Mouse (Mus musculus) CH12.LX (cell line): ENCODE measurements around the gene Smyd4. TPM values are rescaled to one million over a fixed set of nuclear protein-coding genes. Genes with fewer than 3 reads are reported as not detected.

ENCODE experiments used
- DNase-seq: peaks from one replicate; pipeline ENCODE4 v3.0.0-alpha.2; 2013; ENCODE audit errors: extremely low read depth
- H3K27ac ChIP-seq: 2 replicates; pipeline ENCODE4 v1.5.1; 2012; ENCODE audit warnings: low read depth, mild to moderate bottlenecking, control low read depth, moderate library complexity; ENCODE audit not compliant: insufficient read depth
- H3K27me3 ChIP-seq: replicated peaks from 2 replicates; pipeline ENCODE3; 2012; ENCODE audit warnings: inconsistent platforms
- H3K36me3 ChIP-seq, 2 experiments: replicated peaks in 1 of 2; 2 replicates each; pipeline versions ENCODE3 to v1.6.1; 2012; ENCODE audit warnings: inconsistent platforms in 1 of 2, low read length in 1 of 2, mild to moderate bottlenecking in 1 of 2, mixed read lengths in 1 of 2, moderate library complexity in 1 of 2; ENCODE audit not compliant: control insufficient read depth in 1 of 2, insufficient read depth in 1 of 2
- H3K4me1 ChIP-seq, 2 experiments: 2 replicates each; pipeline ENCODE4 v1.6.1; 2012; ENCODE audit warnings: inconsistent platforms in 1 of 2, moderate library complexity in 1 of 2; ENCODE audit not compliant: insufficient read depth in 2 of 2, control insufficient read depth in 1 of 2
- H3K4me2 ChIP-seq: 2 replicates; pipeline ENCODE4 v1.6.1; 2012; ENCODE audit warnings: low read depth, mild to moderate bottlenecking, control low read depth; ENCODE audit not compliant: poor library complexity, insufficient read depth, severe bottlenecking
- H3K4me3 ChIP-seq, 3 experiments: fragments of 150-350 bp in 1 of 3; sonication (generic) in 1 of 3; replicated peaks in 1 of 3; 2 replicates each; pipeline versions ENCODE3 to v1.5.1; 2011 to 2012; ENCODE audit warnings: low read depth in 2 of 3, low read length in 2 of 3, mild to moderate bottlenecking in 2 of 3, moderate library complexity in 2 of 3, control low read depth in 1 of 3, improper control_type of control experiment in 1 of 3, inconsistent platforms in 1 of 3, mixed read lengths in 1 of 3; ENCODE audit not compliant: poor library complexity in 1 of 3
- H3K79me2 ChIP-seq: replicated peaks from 2 replicates; pipeline ENCODE4 v1.6.1; 2012; ENCODE audit warnings: mild to moderate bottlenecking, moderate library complexity; ENCODE audit not compliant: control insufficient read depth, poor library complexity, insufficient read depth, severe bottlenecking; ENCODE audit errors: extremely low read depth
- H3K9ac ChIP-seq: 2 replicates; pipeline ENCODE4 v1.6.1; 2012; ENCODE audit warnings: low read depth, mild to moderate bottlenecking, control low read depth, moderate library complexity; ENCODE audit not compliant: insufficient read depth
- H3K9me3 ChIP-seq: replicated peaks from 2 replicates; pipeline ENCODE3; 2012; ENCODE audit warnings: low read length, inconsistent platforms, mixed read lengths
- BHLHE40 ChIP-seq: IDR thresholded peaks from 2 replicates; pipeline ENCODE4 v1.6.1; 2011; ENCODE audit warnings: mild to moderate bottlenecking, low read depth, low read length, improper control_type of control experiment
- CHD1 ChIP-seq: IDR thresholded peaks from 2 replicates; pipeline ENCODE4 v1.6.1; 2012; ENCODE audit warnings: low read depth, low read length, improper control_type of control experiment, inconsistent platforms
- CHD2 ChIP-seq: IDR thresholded peaks from 2 replicates; pipeline ENCODE4 v1.6.1; 2011; ENCODE audit warnings: low read length, improper control_type of control experiment
- ELF1 ChIP-seq: IDR thresholded peaks from 2 replicates; pipeline ENCODE4 v1.6.1; 2014; ENCODE audit warnings: low read depth, mild to moderate bottlenecking, inconsistent platforms, low read length, improper control_type of control experiment
- EP300 ChIP-seq: IDR thresholded peaks from 2 replicates; pipeline ENCODE4 v1.6.1; 2011; ENCODE audit warnings: low read length, improper control_type of control experiment
- ETS1 ChIP-seq: conservative IDR thresholded peaks from 2 replicates; pipeline ENCODE4 v1.6.1; 2012; ENCODE audit warnings: low read depth, mild to moderate bottlenecking, inconsistent platforms, low read length, improper control_type of control experiment, moderate library complexity
- IRF4 ChIP-seq: IDR thresholded peaks from 2 replicates; pipeline ENCODE4 v1.6.1; 2014; ENCODE audit warnings: low read depth, mild to moderate bottlenecking, inconsistent platforms, low read length, improper control_type of control experiment
- JUN ChIP-seq: IDR thresholded peaks from 2 replicates; pipeline ENCODE4 v1.6.1; 2011; ENCODE audit warnings: low read depth, mild to moderate bottlenecking, low read length, improper control_type of control experiment, moderate library complexity; ENCODE audit not compliant: insufficient read depth
- JUND ChIP-seq: conservative IDR thresholded peaks from 2 replicates; pipeline ENCODE4 v1.6.1; 2011; ENCODE audit warnings: low read depth, low read length, improper control_type of control experiment
- KAT2A ChIP-seq: IDR thresholded peaks from 2 replicates; pipeline ENCODE4 v1.6.1; 2012; ENCODE audit warnings: low read length, improper control_type of control experiment, inconsistent platforms; ENCODE audit not compliant: insufficient replicate concordance
- MAFK ChIP-seq: IDR thresholded peaks from 2 replicates; pipeline ENCODE4 v1.6.1; 2011; ENCODE audit warnings: low read length, improper control_type of control experiment; ENCODE audit not compliant: insufficient replicate concordance
- MAX ChIP-seq: IDR thresholded peaks from 2 replicates; pipeline ENCODE4 v1.6.1; 2011; ENCODE audit warnings: low read length, improper control_type of control experiment
- MXI1 ChIP-seq: IDR thresholded peaks from 2 replicates; pipeline ENCODE4 v1.6.1; 2011; ENCODE audit warnings: mild to moderate bottlenecking, low read depth, low read length, improper control_type of control experiment
- MYC ChIP-seq: IDR thresholded peaks from 2 replicates; pipeline ENCODE4 v1.6.1; 2011; ENCODE audit warnings: low read depth, mild to moderate bottlenecking, improper control_type of control experiment, low read length
- NELFE ChIP-seq: IDR thresholded peaks from 2 replicates; pipeline ENCODE4 v1.6.1; 2011; ENCODE audit warnings: low read depth, low read length, improper control_type of control experiment
- POLR2AphosphoS2 ChIP-seq: IDR thresholded peaks from 2 replicates; pipeline ENCODE4 v1.6.1; 2011; ENCODE audit warnings: low read depth, low read length, improper control_type of control experiment
- RAD21 ChIP-seq: IDR thresholded peaks from 2 replicates; pipeline ENCODE4 v1.6.1; 2011; ENCODE audit warnings: low read depth, mild to moderate bottlenecking, low read length, improper control_type of control experiment, moderate library complexity
- RCOR1 ChIP-seq: conservative IDR thresholded peaks from 2 replicates; pipeline ENCODE4 v1.6.1; 2012; ENCODE audit warnings: low read depth, mild to moderate bottlenecking, inconsistent platforms, low read length, improper control_type of control experiment
- SIN3A ChIP-seq: IDR thresholded peaks from 2 replicates; pipeline ENCODE4 v1.6.1; 2012; ENCODE audit warnings: low read length, improper control_type of control experiment, inconsistent platforms
- TCF12 ChIP-seq: IDR thresholded peaks from 2 replicates; pipeline ENCODE4 v1.6.1; 2014; ENCODE audit warnings: low read depth, mild to moderate bottlenecking, inconsistent platforms, low read length, improper control_type of control experiment
- UBTF ChIP-seq: IDR thresholded peaks from 2 replicates; pipeline ENCODE4 v1.6.1; 2012; ENCODE audit warnings: low read depth, mild to moderate bottlenecking, inconsistent platforms, low read length, improper control_type of control experiment, moderate library complexity
- ZC3H11A ChIP-seq: IDR thresholded peaks from 2 replicates; pipeline ENCODE4 v1.6.1; 2012; ENCODE audit warnings: low read depth, mild to moderate bottlenecking, inconsistent platforms, low read length, improper control_type of control experiment
- ZNF384 ChIP-seq: IDR thresholded peaks from 2 replicates; pipeline ENCODE4 v1.6.1; 2012; ENCODE audit warnings: low read depth, low read length, improper control_type of control experiment, inconsistent platforms
- dilution Hi-C: fragments of 300-500 bp; cut with MboI; formaldehyde crosslinking; loops from 2 replicates; pipeline ENCODE4 v1.14.3; 2020; ENCODE audit warnings: low sequenced_read_pairs; ENCODE audit not compliant: extremely low pct_unique_long_range_greater_than_20kb, extremely low pct_ligation_motif_present
- in situ Hi-C: fragments of 300-500 bp; cut with MboI; formaldehyde crosslinking; loops from 3 replicates; pipeline ENCODE4 v1.14.3; 2019; ENCODE audit warnings: low sequenced_read_pairs, low pct_ligation_motif_present, low pct_unique_long_range_greater_than_20kb, mixed read lengths
- polyA plus RNA-seq: library from polyadenylated mRNA; unstranded; fragments of >175 nt; gene quantifications from 2 replicates; pipeline ENCODE4 v1.2.1, GENCODE M21; 2012; ENCODE audit warnings: low read depth; ENCODE audit not compliant: insufficient read length
- total RNA-seq, 2 experiments: library from RNA; depleted of rRNA; stranded (reverse); fragments of 300-350 nt in 1 of 2; fragments of >200 nt in 1 of 2; gene quantifications; 2 replicates each; pipeline ENCODE4 v1.2.3; 2012 to 2014

Gene Smyd4
- total and polyA plus RNA-seq, 3 experiments: 11.8 to 15.4 (median 13.9) TPM

- dilution Hi-C loops (no loop called here), in situ Hi-C loops (no loop called here)
- H3K4me1 ChIP-seq: peaks cover 14 to 45% of the 10 kb centered on the region in 2 experiments
- peak; percentile 52 for DNase-seq
- H3K79me2 ChIP-seq: peaks cover 75% of the 10 kb centered on the region
- no peak overlapping the region; the same call in 1 of the 2 replicates for H3K4me2 ChIP-seq
- H3K27ac ChIP-seq: no peak overlapping the region
- no peak overlapping the region for H3K4me3 ChIP-seq
- no peak for TF ChIP-seq KAT2A
- peak; percentile 99 for TF ChIP-seq ZNF384
- TF ChIP-seq IRF4: no peak
- no peak for TF ChIP-seq CHD1
- TF ChIP-seq TCF12: no peak
- peak; percentile 30; the same call in 1 of the 2 replicates for TF ChIP-seq ELF1
- TF ChIP-seq EP300: peak; percentile 60; the same call in 1 of the 2 replicates
- peak; percentile 41; the same call in 1 of the 2 replicates for TF ChIP-seq JUND
- no peaks in the 10 kb centered on the region for H3K27me3 ChIP-seq
- H3K9me3 ChIP-seq: no peaks in the 10 kb centered on the region
- H3K9ac ChIP-seq: no peak overlapping the region; the same call in 1 of the 2 replicates
- H3K36me3 ChIP-seq: peaks cover 23 to 42% of the 10 kb centered on the region in 2 experiments
Measured at GRCm38 (mm10) chr11:75344163-75344562, 4.1 kb upstream of the Smyd4 start.

- Histone ChIP-seq H3K79me2 (peaks cover 76% of the 10 kb centered on the region), H3K27me3 (no peaks in the 10 kb centered on the region), H3K4me2 (peak overlapping the region; percentile 72), H3K27ac (peak overlapping the region; percentile 15), H3K9me3 (no peaks in the 10 kb centered on the region), H3K4me3 (no peak overlapping the region), H3K9ac (no peak overlapping the region; the same call in 1 of the 2 replicates), H3K4me1 (peaks cover 14 to 50% of the 10 kb centered on the region in 2 experiments), H3K36me3 (peaks cover 19 to 38% of the 10 kb centered on the region in 2 experiments)
- dilution Hi-C loops (no loop called here), in situ Hi-C loops (no loop called here)
- no peak for DNase-seq
- TF ChIP-seq MXI1: no peak
- no peak for TF ChIP-seq RCOR1
- no peak for TF ChIP-seq SIN3A
- TF ChIP-seq ELF1: no peak
- TF ChIP-seq NELFE: no peak
- TF ChIP-seq MAFK: no peak
- no peak for TF ChIP-seq MYC
- no peak for TF ChIP-seq POLR2AphosphoS2
- no peak for TF ChIP-seq JUN
- no peak for TF ChIP-seq KAT2A
- TF ChIP-seq RAD21: no peak
- no peak for TF ChIP-seq UBTF
- TF ChIP-seq BHLHE40: no peak
- TF ChIP-seq MAX: no peak
- no peak for TF ChIP-seq CHD2
- no peak for TF ChIP-seq ZC3H11A
- TF ChIP-seq EP300: no peak
- TF ChIP-seq ETS1: no peak
Measured at GRCm38 (mm10) chr11:75344716-75345115, 3.5 kb upstream of the Smyd4 start.
